Mouse (Mus musculus) brown adipose tissue, adult 24 weeks (tissue): ENCODE data around the gene Elf4. TPM values are rescaled to one million over a fixed set of nuclear protein-coding genes. Genes with fewer than 3 reads are reported as not detected.

ENCODE experiments used
- H3K27ac ChIP-seq: fragments of 200-500 bp; replicated peaks from 2 replicates; pipeline ENCODE4 v1.5.1; 2012; ENCODE audit warnings: low read depth, mild to moderate bottlenecking, low read length
- H3K4me1 ChIP-seq: fragments of 200-500 bp; 2 replicates; pipeline ENCODE4 v1.6.1; 2012; ENCODE audit warnings: low read length, mixed read lengths; ENCODE audit not compliant: control insufficient read depth, insufficient read depth, insufficient read length
- H3K4me3 ChIP-seq: fragments of 200-500 bp; 2 replicates; pipeline ENCODE4 v1.5.1; 2012; ENCODE audit warnings: low read depth, mild to moderate bottlenecking, low read length, moderate library complexity; ENCODE audit not compliant: insufficient read depth
- polyA plus RNA-seq: library from polyadenylated mRNA; stranded (reverse); fragments of >200 nt; gene quantifications from 2 replicates; pipeline ENCODE4 v1.2.4, GENCODE M21; 2012; ENCODE audit not compliant: missing spikeins, insufficient read depth, insufficient read length

The Elf4 gene
- polyA plus RNA-seq, 1 experiment, result 1.9 TPM

GRCm38 (mm10) chrX:48428241-48428640 is 34.7 kb downstream of the Elf4 start:
- H3K4me3 ChIP-seq, result no peak overlapping the region; the same call in 1 of the 2 replicates
- peak overlapping the region; percentile 99 for H3K27ac ChIP-seq

DNA sequence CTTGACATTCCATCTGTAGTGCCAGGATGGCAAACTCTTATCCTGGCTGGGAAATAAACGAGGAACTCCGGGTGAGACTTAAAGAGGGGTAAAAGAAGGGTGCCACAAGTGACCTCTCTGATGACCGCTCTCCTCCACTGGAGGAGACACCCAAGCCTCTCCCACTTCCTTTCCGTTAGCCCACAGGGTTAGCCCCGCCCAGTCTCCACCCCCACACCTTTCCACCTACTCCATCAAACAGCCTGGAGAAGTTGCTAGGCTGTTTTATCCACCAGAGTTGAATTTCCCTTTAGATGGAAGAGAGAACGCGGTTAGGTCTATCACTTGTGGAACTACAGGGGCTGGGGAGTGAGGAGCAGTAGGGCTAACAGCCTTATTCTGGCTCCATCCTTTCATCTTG is 37.7 kb downstream of the Elf4 start:
- H3K4me3 ChIP-seq, result no peak overlapping the region
- peak overlapping the region; percentile 72 for H3K27ac ChIP-seq
- H3K4me1 ChIP-seq, result peaks cover 20% of the 10 kb centered on the region

More at GRCm38 (mm10) chrX:48428241-48428640, 34.7 kb downstream of the Elf4 start:
- H3K4me1 ChIP-seq, result peaks cover 22% of the 10 kb centered on the region

DNA sequence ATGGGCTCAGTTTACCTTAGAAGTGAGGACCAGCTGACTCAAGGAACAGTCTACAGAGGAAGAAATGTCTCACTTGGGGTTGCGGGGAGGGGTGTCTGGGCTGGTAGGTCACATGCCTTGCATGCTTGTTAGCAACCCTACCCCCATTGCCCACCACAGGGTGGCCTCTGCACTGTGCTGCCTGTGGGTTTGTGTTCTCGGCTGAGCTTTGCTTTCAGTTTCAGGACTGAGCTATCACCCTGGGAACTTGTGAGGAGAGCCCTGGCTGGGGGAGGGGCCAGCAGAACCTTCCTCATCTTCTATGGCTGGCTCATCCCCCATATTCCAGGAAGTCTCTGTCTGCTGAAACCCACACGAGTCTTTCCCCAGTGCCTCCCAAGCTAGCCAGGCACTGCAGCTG is 38.3 kb downstream of the Elf4 start:
- Histone ChIP-seq H3K27ac (peak overlapping the region; percentile 72), H3K4me3 (0 out of 2 replicates have a peak overlapping the region, but pooled peaks have one; percentile 20), H3K4me1 (peaks cover 18% of the 10 kb centered on the region)

DNA sequence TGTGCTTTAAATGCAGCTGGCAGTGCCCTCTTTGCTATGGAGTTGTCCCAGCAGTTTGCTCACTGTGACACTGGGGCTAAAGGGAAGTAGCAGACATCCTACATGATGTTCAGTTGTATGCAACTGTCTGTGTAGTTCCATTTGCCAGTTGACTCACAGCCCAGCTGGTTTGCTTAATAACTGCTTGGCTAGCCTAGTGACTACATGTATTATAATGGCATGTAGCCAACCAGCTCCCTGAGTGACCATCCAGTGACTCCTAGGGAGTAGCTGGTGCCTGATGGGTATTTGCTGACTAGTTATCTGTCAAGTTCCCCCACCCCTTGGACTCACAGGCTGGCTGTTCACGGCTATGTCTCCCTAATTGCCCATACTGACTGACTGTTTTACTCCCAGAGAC is 39.3 kb downstream of the Elf4 start:
- H3K4me3 ChIP-seq, result no peak overlapping the region
- H3K4me1 ChIP-seq, result peaks cover 16% of the 10 kb centered on the region
- H3K27ac ChIP-seq, result no peak overlapping the region

GRCm38 (mm10) chrX:48422986-48423385 is 39.9 kb downstream of the Elf4 start:
- H3K27ac ChIP-seq, result no peak overlapping the region
- H3K4me1 ChIP-seq, result peaks cover 13% of the 10 kb centered on the region
- no peak overlapping the region for H3K4me3 ChIP-seq

- H3K4me1 ChIP-seq, result no peaks in the 10 kb centered on the region
- H3K4me3 ChIP-seq, result no peak overlapping the region
Observed at GRCm38 (mm10) chrX:48418417-48418816, 44.5 kb downstream of the Elf4 start.

DNA sequence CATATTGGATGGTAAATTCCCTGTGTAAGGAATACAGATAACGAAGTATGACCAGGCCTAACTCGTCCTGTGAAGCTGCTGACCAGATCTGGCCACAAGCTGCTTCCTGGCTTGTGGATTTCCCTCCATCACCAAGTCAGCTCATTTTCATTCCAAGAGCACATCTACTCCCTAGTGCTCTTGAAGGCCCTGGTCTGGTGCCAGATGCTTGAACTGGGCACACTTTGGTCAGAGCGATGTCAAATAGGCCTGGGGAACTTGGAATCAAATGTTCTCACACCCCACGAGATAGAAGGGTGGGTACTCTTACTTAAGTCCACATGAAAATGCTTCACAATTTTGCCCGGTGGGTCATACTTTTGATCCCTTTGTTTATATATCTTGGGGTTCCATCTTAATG is 48.6 kb downstream of the Elf4 start:
- Histone ChIP-seq H3K4me3 (no peak overlapping the region), H3K4me1 (no peaks in the 10 kb centered on the region), H3K27ac (no peak overlapping the region)

More at GRCm38 (mm10) chrX:48418417-48418816, 44.5 kb downstream of the Elf4 start:
- H3K27ac ChIP-seq, result no peak overlapping the region

GRCm38 (mm10) chrX:48412629-48413028 is 50.3 kb downstream of the Elf4 start:
- no peak overlapping the region for H3K27ac ChIP-seq
- no peak overlapping the region for H3K4me3 ChIP-seq
- no peaks in the 10 kb centered on the region for H3K4me1 ChIP-seq

DNA sequence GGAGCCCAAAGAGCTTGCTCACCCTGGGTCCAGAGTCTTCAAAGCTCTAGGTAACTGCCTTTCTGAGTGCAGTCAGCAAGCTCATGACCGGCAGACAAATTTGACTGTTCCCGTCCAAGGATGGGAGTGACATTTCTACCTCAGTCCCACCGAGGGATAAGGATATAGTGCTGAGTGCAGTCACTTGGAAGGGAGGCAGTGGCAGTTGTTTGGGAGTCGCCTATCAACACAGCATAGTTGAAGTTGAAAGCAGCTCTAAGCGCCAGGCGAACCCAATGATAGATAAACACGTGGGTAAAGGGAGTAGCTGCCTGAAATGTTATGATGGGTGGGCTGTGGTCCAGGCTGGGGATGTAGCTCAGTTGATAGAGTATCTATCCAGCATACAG is 52.5 kb downstream of the Elf4 start:
- Histone ChIP-seq H3K27ac (no peak overlapping the region), H3K4me1 (no peaks in the 10 kb centered on the region), H3K4me3 (no peak overlapping the region)

DNA sequence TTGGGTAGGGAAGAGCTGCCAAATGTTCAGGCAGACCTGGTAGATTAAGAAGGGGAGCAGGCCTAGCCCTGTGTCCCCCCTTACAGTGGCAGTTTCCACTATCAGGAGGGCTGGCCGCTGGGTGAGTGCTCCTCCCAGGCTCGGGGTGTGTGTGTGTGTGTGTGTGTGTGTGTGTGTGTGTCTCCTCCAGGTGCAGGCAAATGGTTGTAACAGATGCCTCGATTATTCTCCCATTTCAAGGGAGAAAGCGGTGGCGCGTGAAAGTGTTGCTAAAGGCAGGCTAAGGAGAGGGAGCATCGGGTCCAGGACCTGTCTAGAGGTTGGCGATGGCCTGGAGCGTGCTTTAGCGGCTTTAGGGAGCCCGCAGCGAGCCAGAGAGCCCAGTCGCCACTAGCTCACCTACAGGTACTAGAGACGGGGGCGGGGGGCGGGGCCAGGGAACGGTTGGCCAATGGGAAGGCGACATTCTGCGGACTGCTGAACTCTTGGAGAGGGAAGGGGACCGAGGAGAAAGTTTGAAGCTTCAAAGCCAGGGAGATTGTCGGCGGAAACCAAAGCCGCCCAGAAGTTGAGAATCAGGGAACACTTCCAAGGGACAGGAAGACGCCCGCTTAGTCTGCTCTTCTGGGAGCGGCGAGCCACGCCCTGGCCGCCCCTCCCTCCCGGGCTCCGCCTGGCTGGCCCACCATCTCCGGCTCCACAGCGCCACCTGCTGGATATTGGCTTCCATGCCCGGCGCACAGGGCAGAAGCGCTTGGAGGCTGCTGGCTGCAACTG is 53.1 kb downstream of the Elf4 start:
- no peaks in the 10 kb centered on the region; the same call in 1 of the 2 replicates for H3K4me1 ChIP-seq
- H3K27ac ChIP-seq, result peak overlapping the region; percentile 57

DNA sequence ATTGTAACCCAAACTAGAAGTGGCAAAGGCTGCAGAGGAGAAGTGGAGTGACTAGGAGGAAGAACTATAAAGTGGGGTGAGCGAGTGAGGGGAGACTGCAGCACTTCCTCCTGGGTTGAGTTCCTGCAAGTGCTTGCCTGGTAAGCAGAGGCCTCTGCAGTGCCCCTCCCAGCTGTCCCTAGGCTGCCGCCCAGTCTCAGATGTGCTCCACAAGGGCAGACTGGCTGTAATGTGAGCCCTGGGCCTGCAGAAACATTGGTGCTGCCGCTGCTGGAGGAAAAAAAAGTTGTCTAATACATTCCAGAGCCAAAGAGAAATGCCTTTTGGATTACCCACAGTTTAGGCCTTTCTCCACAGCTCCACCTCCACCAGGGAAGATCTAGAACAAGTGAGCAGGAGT is 57.8 kb downstream of the Elf4 start:
- Histone ChIP-seq H3K4me1 (no peaks in the 10 kb centered on the region; the same call in 1 of the 2 replicates), H3K27ac (peak overlapping the region; percentile 8; the same call in 1 of the 2 replicates), H3K4me3 (no peak overlapping the region)

More for the DNA sequence above, 53.1 kb downstream of the Elf4 start:
- peak overlapping the region; percentile 75 for H3K4me3 ChIP-seq

GRCm38 (mm10) chrX:48399994-48400393 is 62.9 kb downstream of the Elf4 start:
- peak overlapping the region; percentile 57 for H3K27ac ChIP-seq
- H3K4me1 ChIP-seq, result no peaks in the 10 kb centered on the region; the same call in 1 of the 2 replicates

DNA sequence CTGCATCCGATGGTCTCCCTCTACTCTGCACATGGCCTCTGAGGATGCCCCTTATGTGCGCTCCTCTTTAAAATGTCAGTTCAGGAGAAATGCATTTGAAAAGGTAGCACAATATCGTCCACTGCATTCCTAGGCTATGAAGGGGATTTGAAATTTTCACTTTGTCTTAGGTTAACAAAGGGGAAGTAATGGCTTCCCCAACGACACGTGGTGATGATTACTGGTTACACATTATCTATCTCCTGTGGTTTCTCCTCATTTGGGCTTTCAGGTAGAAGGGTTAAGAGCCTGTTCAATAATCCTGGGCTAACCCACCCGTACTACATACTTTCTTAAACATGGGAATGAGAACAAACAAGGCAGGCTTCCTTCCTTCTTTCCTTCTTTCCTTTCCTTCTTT is 73.6 kb downstream of the Elf4 start:
- no peak overlapping the region for H3K27ac ChIP-seq
- H3K4me1 ChIP-seq, result no peaks in the 10 kb centered on the region
- H3K4me3 ChIP-seq, result no peak overlapping the region

More at GRCm38 (mm10) chrX:48399994-48400393, 62.9 kb downstream of the Elf4 start:
- no peak overlapping the region for H3K4me3 ChIP-seq

GRCm38 (mm10) chrX:48385927-48386326 is 77.0 kb downstream of the Elf4 start:
- Histone ChIP-seq H3K4me3 (no peak overlapping the region), H3K27ac (no peak overlapping the region), H3K4me1 (no peaks in the 10 kb centered on the region)

GRCm38 (mm10) chrX:48383643-48384042 is 79.3 kb downstream of the Elf4 start:
- Histone ChIP-seq H3K4me1 (no peaks in the 10 kb centered on the region), H3K27ac (no peak overlapping the region), H3K4me3 (no peak overlapping the region)

DNA sequence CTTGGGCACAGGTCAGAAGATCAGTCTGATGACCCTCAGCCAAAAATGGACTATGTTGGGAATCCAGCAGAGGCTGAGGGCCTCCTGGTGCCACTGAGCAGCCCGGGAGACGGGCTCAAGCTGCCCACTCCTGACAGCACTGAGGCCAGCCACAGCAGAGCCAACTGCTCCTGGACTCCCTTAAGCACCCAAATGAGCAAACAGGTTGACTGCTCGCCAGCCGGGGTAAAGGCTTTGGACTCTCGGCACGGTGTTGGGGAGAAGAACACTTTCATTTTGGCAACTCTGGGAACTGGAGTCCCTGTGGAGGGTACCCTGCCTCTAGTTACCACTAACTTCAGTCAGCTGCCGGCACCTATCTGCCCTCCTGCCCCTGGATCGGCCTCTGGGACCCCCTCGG is 95.1 kb downstream of the Elf4 start:
- Histone ChIP-seq H3K27ac (peak overlapping the region; percentile 91), H3K4me3 (peak overlapping the region; percentile 47), H3K4me1 (peaks cover 4% of the 10 kb centered on the region; the same call in 1 of the 2 replicates)
